Mouse (Mus musculus): ENCODE results near the gene Itga7.

DNA sequence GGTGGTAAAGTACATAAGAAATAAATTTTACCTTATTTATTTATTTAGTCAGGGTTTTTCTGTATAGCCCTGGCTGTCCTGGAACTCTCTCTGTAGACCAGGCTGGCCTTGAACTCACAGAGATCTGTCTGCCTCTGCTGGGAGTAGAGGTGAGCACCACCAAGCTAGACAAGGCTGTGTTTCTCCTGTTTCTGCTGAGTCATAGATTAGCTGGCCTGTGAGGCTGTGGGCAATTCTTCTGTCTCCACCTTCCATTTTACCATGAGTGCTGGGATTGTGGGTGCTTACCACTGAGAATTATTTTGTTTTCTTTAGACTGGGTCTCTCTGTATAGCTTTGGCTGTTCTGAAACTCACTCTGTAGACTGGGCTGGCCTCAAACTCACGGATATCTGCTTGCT is 32.2 kb upstream of the Itga7 start:
- TF ChIP-seq CTCF (IDR thresholded peaks at IDR 0.05; ENCODE audit: low read depth): no peak
- no peak for TF ChIP-seq EP300 (IDR thresholded peaks at IDR 0.05; ENCODE audit: low read depth)
